Mouse (Mus musculus) right cerebral cortex, adult 18-20 months (tissue): ENCODE data around the gene Lcn8.
"Not testable (repeated sequence)": the region's sequence is repeated elsewhere in the genome, so short reads cannot be mapped to it uniquely, and the experiment has no call there.

ENCODE experiments used
- DNase-seq: peaks from one replicate; pipeline ENCODE4 v3.0.0; 2022; ENCODE audit warnings: mixed read lengths

Lcn8 gene

GRCm38 (mm10) chr2:25666516-25666915, 13.6 kb downstream of the Lcn8 start:
- no peak for DNase-seq

GRCm38 (mm10) chr2:25676486-25676885, 23.6 kb downstream of the Lcn8 start, which contains the start of gene Lcn6:
TSS of gene Lcn6 (plus strand) at chr2:25676786.
- DNase-seq = no peak

- no peak for DNase-seq
These were observed 26.6 kb downstream of the Lcn8 start for GRCm38 (mm10) chr2:25679559-25679958.

GRCm38 (mm10) chr2:25682426-25682825, 29.5 kb downstream of the Lcn8 start, which contains the start of gene Lcn10:
TSS of gene Lcn10 (plus strand) at chr2:25682726.
- no peak for DNase-seq

GRCm38 (mm10) chr2:25686941-25687340, 34.0 kb downstream of the Lcn8 start:
- DNase-seq = no peak

- peak; percentile 26 for DNase-seq
These were observed 41.7 kb downstream of the Lcn8 start for GRCm38 (mm10) chr2:25694605-25695004.

- no peak for DNase-seq
These were observed 44.0 kb downstream of the Lcn8 start for GRCm38 (mm10) chr2:25696951-25697350.

- no peak for DNase-seq
These were observed 45.8 kb downstream of the Lcn8 start for GRCm38 (mm10) chr2:25698696-25699095.

- not testable (repeated sequence) for DNase-seq
These were observed 46.8 kb downstream of the Lcn8 start, which contains the start of gene Obp2a for GRCm38 (mm10) chr2:25699743-25700142. TSS of gene Obp2a (plus strand) at chr2:25700043.

GRCm38 (mm10) chr2:25701001-25701400, 48.1 kb downstream of the Lcn8 start:
- no peak for DNase-seq

GRCm38 (mm10) chr2:25703706-25704105, 50.8 kb downstream of the Lcn8 start:
- no peak for DNase-seq
